Mouse (Mus musculus): ENCODE results near the gene Def6. TPM values are rescaled to one million over a fixed set of nuclear protein-coding genes. Genes with fewer than 3 reads are reported as not detected.

Def6 gene
- total RNA-seq, 4 experiments from 2014 or later = 2.5 to 4.0 (median 3.6) TPM

DNA sequence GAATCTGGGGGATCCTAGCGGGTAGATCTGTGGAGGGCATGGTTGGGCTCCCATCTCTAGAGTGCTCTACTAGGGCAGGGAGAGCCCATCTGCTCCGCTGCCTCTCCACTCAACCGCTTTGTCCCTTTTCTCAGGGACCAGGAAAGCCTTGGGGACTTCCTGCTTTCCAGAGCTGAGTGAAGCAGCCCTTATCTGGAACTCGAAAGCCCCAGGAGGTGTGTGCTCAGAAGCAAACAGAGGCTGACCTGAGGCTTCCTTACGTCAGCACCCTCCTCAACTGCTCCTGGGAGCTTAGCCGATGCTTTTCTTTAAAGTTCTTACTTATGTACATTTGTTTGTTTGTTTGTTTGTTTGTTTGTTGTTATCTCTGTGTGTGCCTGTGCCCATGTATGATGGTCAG lies 65.3 kb downstream of the Def6 start:
- no peak for DNase-seq (ENCODE audit: low spot score)

DNA sequence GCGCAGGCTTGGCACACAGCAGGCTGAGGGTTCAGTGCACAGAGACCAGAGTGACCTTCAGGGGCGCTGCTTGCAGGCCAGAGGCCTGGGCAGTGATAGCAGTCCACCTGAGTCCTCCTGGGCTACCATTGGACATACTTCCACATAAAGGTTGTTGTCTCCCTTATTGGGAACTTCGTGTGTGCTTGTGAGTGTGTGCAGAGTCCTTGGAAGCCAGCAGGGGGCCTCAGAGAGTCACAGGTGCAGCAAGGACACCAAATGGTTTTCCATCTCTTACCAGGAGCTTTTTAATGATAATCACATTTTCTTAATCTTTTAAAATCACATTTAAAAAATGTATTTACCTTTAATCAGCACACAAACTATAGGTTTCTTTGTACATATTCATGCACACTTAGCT lies 67.2 kb downstream of the Def6 start:
- no peak for DNase-seq (ENCODE audit: low spot score)

- DNase-seq (ENCODE audit: low spot score) = no peak
Observed at GRCm38 (mm10) chr17:28277226-28277625, 69.6 kb downstream of the Def6 start.

DNA sequence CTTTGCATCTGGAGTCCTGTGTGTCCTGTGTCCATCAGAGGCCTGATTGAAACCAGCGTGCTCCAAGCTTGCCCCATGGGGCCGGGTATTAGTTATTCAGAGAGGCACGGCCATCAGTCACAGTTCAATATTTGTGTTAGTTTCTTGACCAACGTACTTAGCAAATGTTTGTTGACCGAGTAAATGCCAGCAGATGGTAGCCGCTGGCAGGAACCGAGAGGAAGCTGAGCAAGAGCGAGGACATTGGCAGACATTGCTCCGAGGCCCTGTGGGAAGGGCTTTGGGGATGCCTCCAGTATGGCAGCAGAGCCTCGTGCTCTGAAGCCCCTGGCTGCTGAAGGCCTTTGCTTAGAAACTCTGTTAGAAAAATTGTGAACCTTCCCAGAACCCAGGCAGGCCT lies 70.1 kb downstream of the Def6 start:
- DNase-seq (ENCODE audit: low spot score) = no peak

GRCm38 (mm10) chr17:28278156-28278555 lies 70.6 kb downstream of the Def6 start:
- no peak for DNase-seq (ENCODE audit: low spot score)

Other genes with a start within 250 kb of the Def6 start
- gene Tcp11, start 127.1 kb upstream of the Def6 start, total RNA-seq (2022) = under 1 TPM in 1 of 4 experiments, not detected in 3; 0.24 TPM
- gene Scube3, start 65.6 kb upstream of the Def6 start, total RNA-seq (2022) = under 1 TPM; 0.28 to 0.80 (median 0.54) TPM
- 10 to 100 TPM; 12.2 to 18.5 (median 14.2) TPM for gene Zfp523, start 30.6 kb upstream of the Def6 start, total RNA-seq (2022)
- gene Ppard, start 24.9 kb downstream of the Def6 start, total RNA-seq (2022) = 10 to 100 TPM; 32.4 to 33.8 (median 33.1) TPM
- 10 to 100 TPM in 3 of 4 experiments, 1 to 10 TPM in 1; 9.2 to 15.2 (median 12.3) TPM for gene Fance, start 105.7 kb downstream of the Def6 start, total RNA-seq (2022)
- 100 to 1,000 TPM; 377 to 423 (median 382) TPM for gene Rpl10a, start 120.7 kb downstream of the Def6 start, total RNA-seq (2022)
- 10 to 100 TPM in 3 of 4 experiments, 1 to 10 TPM in 1; 8.4 to 15.6 (median 11.7) TPM for gene Tead3, start 143.0 kb downstream of the Def6 start, total RNA-seq (2022)
- not detected for gene Tulp1, start 157.4 kb downstream of the Def6 start, total RNA-seq (2022)

Data from heart, adult 8-10 months (tissue).